In genomic region chr10:121067416-121067951, GRCm38 (mm10) we compare ENCODE assay signal across 24 mouse cellular contexts. TPM values are rescaled to one million over a fixed set of nuclear protein-coding genes. Genes with fewer than 3 reads are reported as not detected.
DNase-seq lines count a peak whose midpoint lies in the region; ATAC-seq lines count a peak whose summit lies in the region.
"Had no signal": no experiment of that assay in that cellular context is flagged by ENCODE, and none has a peak within 500 bp of the region (broad histone marks: within the 10 kb centered on the region; RNA-seq: fewer than 3 reads in every experiment).

No protein-coding gene starts in this region.

- no peaks in the 10 kb centered on the region for H3K36me3 ChIP-seq in lung, embryonic 16.5 days (ENCODE audit: control insufficient read depth, insufficient read depth, low read length)
- H3K36me3 ChIP-seq in limb, embryonic 13.5 days, result no peaks in the 10 kb centered on the region
- H3K36me3 ChIP-seq in heart, embryonic 11.5 days (ENCODE audit: control insufficient read depth, insufficient read depth, low read length), result no peaks in the 10 kb centered on the region
- H3K36me3 ChIP-seq: forebrain, embryonic 12.5 days; heart, embryonic 10.5 days; hindbrain, embryonic 15.5 days; midbrain, embryonic 13.5 days had no signal

- DNase-seq in adrenal gland, postnatal 36 days, result peak; percentile 9 to 18
- DNase-seq in adrenal gland, postnatal 4 days (ENCODE audit: low spot score in 2 of 2), result no peak
- peak; percentile 22 for DNase-seq in kidney, postnatal 10 days
- no peak for DNase-seq in kidney, adult 9 months
- DNase-seq in lung, adult 18-20 months, result no peak
- DNase-seq: cerebellum, adult 11-12 months; cerebellum, postnatal 36 days; kidney, adult 2 months; kidney, postnatal 25 days; layer of hippocampus, postnatal 36 days; liver, postnatal 0 days had no signal

- H3K27me3 ChIP-seq in lung, embryonic 16.5 days (ENCODE audit: control insufficient read depth, insufficient read depth, low read depth, low read length), result no peaks in the 10 kb centered on the region
- H3K27me3 ChIP-seq in limb, embryonic 13.5 days, result no peaks in the 10 kb centered on the region
- no peaks in the 10 kb centered on the region for H3K27me3 ChIP-seq in heart, embryonic 11.5 days (ENCODE audit: control insufficient read depth, insufficient read depth, low read length)
- H3K27me3 ChIP-seq: forebrain, embryonic 12.5 days; midbrain, embryonic 13.5 days had no signal

- H3K4me2 ChIP-seq in lung, embryonic 16.5 days (ENCODE audit: low read depth, low read length), result no peak overlapping the region
- H3K4me2 ChIP-seq in limb, embryonic 13.5 days (replicated peaks), result no peak overlapping the region
- H3K4me2 ChIP-seq in heart, embryonic 11.5 days, result no peak overlapping the region
- H3K4me2 ChIP-seq: forebrain, embryonic 12.5 days; hindbrain, embryonic 15.5 days; liver, embryonic 11.5 days; midbrain, embryonic 13.5 days had no signal

- H3K9ac ChIP-seq in lung, embryonic 16.5 days (ENCODE audit: low read length), result no peak overlapping the region
- H3K9ac ChIP-seq in limb, embryonic 13.5 days, result no peak overlapping the region
- H3K9ac ChIP-seq in heart, embryonic 11.5 days (ENCODE audit: low read depth, low read length), result no peak overlapping the region
- H3K9ac ChIP-seq: forebrain, embryonic 12.5 days; hindbrain, embryonic 15.5 days; liver, postnatal 0 days; midbrain, embryonic 13.5 days had no signal

- no peak overlapping the region for H3K4me3 ChIP-seq in lung, embryonic 16.5 days (ENCODE audit: low read length)
- no peak overlapping the region for H3K4me3 ChIP-seq in limb, embryonic 13.5 days
- no peak overlapping the region for H3K4me3 ChIP-seq in heart, embryonic 11.5 days (ENCODE audit: low read depth, low read length)
- H3K4me3 ChIP-seq: erythroblast, embryonic 14.5 days; forebrain, embryonic 12.5 days; heart, embryonic 10.5 days; hindbrain, embryonic 15.5 days; megakaryocyte, embryonic 14.5 days; midbrain, embryonic 13.5 days had no signal

- peak; percentile 51; the same call in 1 of the 2 replicates for ATAC-seq in lung, embryonic 16.5 days (ENCODE audit: low read depth)
- ATAC-seq in limb, embryonic 13.5 days (ENCODE audit: low FRiP score, low read depth), result no peak
- ATAC-seq in heart, embryonic 11.5 days (replicated peaks; ENCODE audit: insufficient number of reproducible peaks, low FRiP score, low TSS enrichment), result no peak
- ATAC-seq: liver, postnatal 0 days; midbrain, embryonic 13.5 days had no signal

- H3K9me3 ChIP-seq in lung, embryonic 16.5 days (ENCODE audit: control insufficient read depth, low read length), result no peaks in the 10 kb centered on the region
- H3K9me3 ChIP-seq in limb, embryonic 13.5 days, result no peaks in the 10 kb centered on the region
- no peaks in the 10 kb centered on the region for H3K9me3 ChIP-seq in heart, embryonic 11.5 days (replicated peaks; ENCODE audit: control insufficient read depth, low read length)
- H3K9me3 ChIP-seq: forebrain, embryonic 12.5 days; heart, embryonic 10.5 days; hindbrain, embryonic 15.5 days; midbrain, embryonic 13.5 days had no signal

- H3K4me1 ChIP-seq in lung, embryonic 16.5 days (replicated peaks; ENCODE audit: control insufficient read depth, insufficient read depth, low read length), result peaks cover 3% of the 10 kb centered on the region
- H3K4me1 ChIP-seq in limb, embryonic 13.5 days, result peaks cover 32% of the 10 kb centered on the region
- no peaks in the 10 kb centered on the region for H3K4me1 ChIP-seq in heart, embryonic 11.5 days (ENCODE audit: control insufficient read depth, insufficient read depth, low read length)
- H3K4me1 ChIP-seq: forebrain, embryonic 12.5 days; heart, embryonic 10.5 days; hindbrain, embryonic 15.5 days; megakaryocyte, embryonic 14.5 days; midbrain, embryonic 13.5 days had no signal

- WGBS in lung, embryonic 16.5 days, result 45% methylated on average over 7 of the region's 7 CpGs
- 51% methylated on average over 7 of the region's 7 CpGs for WGBS in limb, embryonic 13.5 days
- WGBS in heart, embryonic 11.5 days (ENCODE audit: insufficient replicate concordance), result 90% methylated on average over 7 of the region's 7 CpGs

- H3K27ac ChIP-seq in lung, embryonic 16.5 days (ENCODE audit: low read length), result 0 out of 2 replicates have a peak overlapping the region, but pooled peaks have one; percentile 15
- peak overlapping the region; percentile 58; the same call in 1 of the 2 replicates for H3K27ac ChIP-seq in limb, embryonic 13.5 days
- no peak overlapping the region for H3K27ac ChIP-seq in heart, embryonic 11.5 days (ENCODE audit: low read depth, low read length)
- H3K27ac ChIP-seq: forebrain, embryonic 12.5 days; heart, embryonic 10.5 days; hindbrain, embryonic 15.5 days; midbrain, embryonic 13.5 days had no signal

RNA-seq across cellular contexts. Expression of gene Wif1, which starts 33.7 kb away (rescaled TPM):
- under 1 TPM in 1 of 2 experiments, not detected in 1; 0.20 TPM for total RNA-seq in adrenal gland, postnatal 36 days (2021)
- 1 to 10 TPM in 1 of 2 experiments, under 1 TPM in 1; 0.67 to 2.1 TPM for total RNA-seq in adrenal gland, postnatal 4 days (2021)
- 22.0 and 22.7 TPM in 2 replicates for polyA plus RNA-seq in lung, embryonic 16.5 days (2015; fragmentation: Nextera tagmentation; extraction: Ambion mirVana)
- 91.3 and 119 TPM in 2 replicates for polyA plus RNA-seq in limb, embryonic 13.5 days (2015; fragmentation: Nextera tagmentation; extraction: Ambion mirVana)
- 1.1 and 1.6 TPM in 2 replicates for polyA plus RNA-seq in heart, embryonic 11.5 days (2014; fragmentation: Nextera tagmentation; extraction: Ambion mirVana)
- total RNA-seq: granulocyte monocyte progenitor cell, adult 5-6 weeks; hematopoietic stem cell, adult 5-6 weeks had no signal
- polyA plus RNA-seq: erythroblast, embryonic 14.5 days; thymus, postnatal 0 days had no signal

Comparison
In these comparisons a context has a peak if more than half of its experiments do, and no peak if none do; other contexts are left out.
1. DNase-seq: peak in adrenal gland, postnatal 36 days (2 of 2) and kidney, postnatal 10 days (single experiment); none in adrenal gland, postnatal 4 days (0 of 2), kidney, adult 9 months (single experiment) and lung, adult 18-20 months (0 of 2).